8 mouse cellular contexts compared by ENCODE assay signal in genomic region chr11:117654380-117654924, GRCm38 (mm10). TPM values are rescaled to one million over a fixed set of nuclear protein-coding genes. Genes with fewer than 3 reads are reported as not detected.
A peak's percentile ranks its signal among the peaks of the same experiment; 100 is the strongest.
DNase-seq lines count a peak whose midpoint lies in the region; ATAC-seq and TF ChIP-seq lines count a peak whose summit lies in the region.

No protein-coding gene starts in this region.

- peaks cover 4% of the 10 kb centered on the region; the same call in 1 of the 2 replicates for H3K4me1 ChIP-seq in cortical plate, adult 2 months (ENCODE audit: control insufficient read depth, insufficient read depth, low read length)
- H3K4me1 ChIP-seq in megakaryocyte, embryonic 14.5 days: peaks cover 31% of the 10 kb centered on the region

- 0 out of 2 replicates have a peak, but pooled peaks cover 7% of the 10 kb centered on the region for H3K9me3 ChIP-seq in megakaryocyte, embryonic 14.5 days

- ATAC-seq in activated CD4-positive, CD25-positive, alpha-beta regulatory T cell, adult 4 months: peak; percentile 89

- peaks cover 50% of the 10 kb centered on the region for H3K27me3 ChIP-seq in megakaryocyte, embryonic 14.5 days (replicated peaks)

- H3K27ac ChIP-seq in cortical plate, adult 2 months (ENCODE audit: insufficient read depth, low read length): peak overlapping the region; percentile 97

- peak; percentile 93 for TF ChIP-seq POLR2A in cortical plate, adult 2 months (IDR thresholded peaks at IDR 0.05; ENCODE audit: extremely low read depth, insufficient read depth, low read length)

- H3K36me3 ChIP-seq in megakaryocyte, embryonic 14.5 days (replicated peaks; ENCODE audit: low read length): no peaks in the 10 kb centered on the region

- DNase-seq in gastrocnemius, adult 8-10 months (ENCODE audit: low spot score in 2 of 2): peak; percentile 99
- DNase-seq in hindlimb bud, embryonic 11.5 days (ENCODE audit: extremely low spot score, low read depth, low spot score): peak; percentile 96
- peak; percentile 96 to 100 for DNase-seq in left cerebral cortex, adult 8-10 months (ENCODE audit: low spot score in 2 of 2)
- DNase-seq in right cerebral cortex, postnatal 10 days (ENCODE audit: low spot score in 2 of 2): peak; percentile 100
- peak; percentile 94 for DNase-seq in urinary bladder, postnatal 25 days (ENCODE audit: low spot score)

- peak overlapping the region; percentile 80 for H3K4me3 ChIP-seq in cortical plate, adult 2 months (ENCODE audit: insufficient read depth, low read length)
- peak overlapping the region; percentile 92 for H3K4me3 ChIP-seq in megakaryocyte, embryonic 14.5 days (replicated peaks)

- no peak for TF ChIP-seq CTCF in cortical plate, adult 2 months (IDR thresholded peaks at IDR 0.05; ENCODE audit: extremely low read depth, insufficient read depth, low read length)

RNA-seq across cellular contexts. Expression of gene Tnrc6c, which starts 0.4 kb away (rescaled TPM):
- 10 to 100 TPM; 14.3 to 16.8 TPM for polyA plus RNA-seq in activated CD4-positive, CD25-positive, alpha-beta regulatory T cell, adult 4 months (2017; shearing (Covaris generic))
- polyA plus RNA-seq in cortical plate, adult 2 months (2012; rRNA removed): 46.9 and 54.7 TPM in 2 replicates
- total RNA-seq in gastrocnemius, adult 8-10 months (2022): 10 to 100 TPM; 17.0 to 20.8 (median 18.6) TPM
- total RNA-seq in left cerebral cortex, adult 8-10 months (2022): 10 to 100 TPM; 54.0 to 61.3 (median 57.8) TPM
- 5.7 and 9.3 TPM in 2 replicates for polyA plus RNA-seq in megakaryocyte, embryonic 14.5 days (2012; ENCODE audit: insufficient read depth, low replicate concordance)

Comparison
In these comparisons a context has a peak if more than half of its experiments do, and no peak if none do; other contexts are left out.
1. Peak in every context shown above with its lines: DNase-seq, ATAC-seq, H3K4me3 ChIP-seq and H3K27ac ChIP-seq.